Mouse (Mus musculus): Measurements from ENCODE around the gene Col3a1. TPM values are rescaled to one million over a fixed set of nuclear protein-coding genes. Genes with fewer than 3 reads are reported as not detected.

The Col3a1 gene
- polyA plus RNA-seq (2016; fragmentation: Nextera tagmentation; extraction: Ambion mirVana): 682 and 688 TPM in 2 replicates

- Histone ChIP-seq H3K9me3 (replicated peaks) (no peaks in the 10 kb centered on the region), H3K9ac (peak within 1 kb of the TSS; percentile 62; the same call in 1 of the 2 replicates), H3K4me2 (peak within 1 kb of the TSS; percentile 49), H3K4me1 (replicated peaks) (0 out of 2 replicates have a peak, but pooled peaks cover 5% of the 10 kb centered on the region), H3K36me3 (no peaks in the 10 kb centered on the region), H3K27me3 (replicated peaks) (no peaks in the 10 kb centered on the region), H3K4me3 (peak within 1 kb of the TSS; percentile 46), H3K27ac (ENCODE audit: poor library complexity, severe bottlenecking) (peak within 1 kb of the TSS; percentile 92)
- peak; percentile 42; the same call in 1 of the 2 replicates for ATAC-seq (ENCODE audit: insufficient number of reproducible peaks, low FRiP score)
- 36% methylated on average over 4 of the region's 4 CpGs for WGBS
Measured at GRCm38 (mm10) chr1:45311388-45311787, at the start of gene Col3a1. TSS of gene Col3a1 (plus strand) at chr1:45311538.

- Histone ChIP-seq H3K27me3 (replicated peaks) (no peaks in the 10 kb centered on the region), H3K4me3 (no peak overlapping the region), H3K4me1 (replicated peaks) (no peaks in the 10 kb centered on the region), H3K36me3 (no peaks in the 10 kb centered on the region), H3K4me2 (no peak overlapping the region), H3K9ac (no peak overlapping the region), H3K9me3 (replicated peaks) (0 out of 2 replicates have a peak, but pooled peaks cover 5% of the 10 kb centered on the region), H3K27ac (ENCODE audit: poor library complexity, severe bottlenecking) (no peak overlapping the region)
- ATAC-seq (ENCODE audit: insufficient number of reproducible peaks, low FRiP score): no peak
Measured at GRCm38 (mm10) chr1:45269421-45269820, 41.9 kb upstream of the Col3a1 start.

- Histone ChIP-seq H3K36me3 (no peaks in the 10 kb centered on the region), H3K4me3 (no peak overlapping the region), H3K27me3 (replicated peaks) (no peaks in the 10 kb centered on the region), H3K4me2 (no peak overlapping the region), H3K4me1 (replicated peaks) (no peaks in the 10 kb centered on the region), H3K27ac (ENCODE audit: poor library complexity, severe bottlenecking) (no peak overlapping the region), H3K9ac (no peak overlapping the region), H3K9me3 (replicated peaks) (0 out of 2 replicates have a peak, but pooled peaks cover 3% of the 10 kb centered on the region)
- no peak for ATAC-seq (ENCODE audit: insufficient number of reproducible peaks, low FRiP score)
- WGBS: 31% methylated on average over 2 of the region's 2 CpGs
Measured at GRCm38 (mm10) chr1:45276006-45276539, 35.3 kb upstream of the Col3a1 start.

- H3K9ac ChIP-seq: no peak overlapping the region
- WGBS: 74% methylated on average over 1 of the region's 1 CpGs
- H3K4me1 ChIP-seq (replicated peaks): no peaks in the 10 kb centered on the region
- no peak overlapping the region for H3K4me3 ChIP-seq
- H3K27me3 ChIP-seq (replicated peaks): no peaks in the 10 kb centered on the region
- H3K9me3 ChIP-seq (replicated peaks): no peaks in the 10 kb centered on the region
- no peaks in the 10 kb centered on the region for H3K36me3 ChIP-seq
- no peak overlapping the region for H3K27ac ChIP-seq (ENCODE audit: poor library complexity, severe bottlenecking)
- ATAC-seq (ENCODE audit: insufficient number of reproducible peaks, low FRiP score): no peak
- no peak overlapping the region for H3K4me2 ChIP-seq
Measured at GRCm38 (mm10) chr1:45287954-45288353, 23.4 kb upstream of the Col3a1 start.

GRCm38 (mm10) chr1:45290037-45290436 is 21.3 kb upstream of the Col3a1 start:
- WGBS: 63% methylated on average over 4 of the region's 4 CpGs
- Histone ChIP-seq H3K9ac (no peak overlapping the region), H3K27me3 (replicated peaks) (no peaks in the 10 kb centered on the region)

GRCm38 (mm10) chr1:45299394-45300119 is 11.8 kb upstream of the Col3a1 start:
- no peaks in the 10 kb centered on the region for H3K27me3 ChIP-seq (replicated peaks)
- ATAC-seq (ENCODE audit: insufficient number of reproducible peaks, low FRiP score): no peak
- H3K4me2 ChIP-seq: no peak overlapping the region
- no peaks in the 10 kb centered on the region for H3K36me3 ChIP-seq
- WGBS: 66% methylated on average over 3 of the region's 3 CpGs
- no peak overlapping the region for H3K27ac ChIP-seq (ENCODE audit: poor library complexity, severe bottlenecking)
- no peaks in the 10 kb centered on the region for H3K9me3 ChIP-seq (replicated peaks)
- no peak overlapping the region for H3K9ac ChIP-seq
- no peak overlapping the region for H3K4me3 ChIP-seq
- H3K4me1 ChIP-seq (replicated peaks): no peaks in the 10 kb centered on the region

More at GRCm38 (mm10) chr1:45290037-45290436, 21.3 kb upstream of the Col3a1 start:
- no peak overlapping the region for H3K4me3 ChIP-seq
- no peak for ATAC-seq (ENCODE audit: insufficient number of reproducible peaks, low FRiP score)
- no peak overlapping the region for H3K27ac ChIP-seq (ENCODE audit: poor library complexity, severe bottlenecking)
- no peaks in the 10 kb centered on the region for H3K9me3 ChIP-seq (replicated peaks)
- H3K4me1 ChIP-seq (replicated peaks): no peaks in the 10 kb centered on the region
- no peak overlapping the region for H3K4me2 ChIP-seq
- no peaks in the 10 kb centered on the region for H3K36me3 ChIP-seq

GRCm38 (mm10) chr1:45304273-45304672 is 7.1 kb upstream of the Col3a1 start:
- no peaks in the 10 kb centered on the region for H3K4me1 ChIP-seq (replicated peaks)
- WGBS: 51% methylated on average over 1 of the region's 1 CpGs
- H3K4me2 ChIP-seq: no peak overlapping the region
- no peak overlapping the region for H3K9ac ChIP-seq
- H3K9me3 ChIP-seq (replicated peaks): 0 out of 2 replicates have a peak, but pooled peaks cover 3% of the 10 kb centered on the region
- H3K4me3 ChIP-seq: no peak overlapping the region
- no peaks in the 10 kb centered on the region for H3K27me3 ChIP-seq (replicated peaks)
- no peak overlapping the region for H3K27ac ChIP-seq (ENCODE audit: poor library complexity, severe bottlenecking)
- H3K36me3 ChIP-seq: no peaks in the 10 kb centered on the region
- ATAC-seq (ENCODE audit: insufficient number of reproducible peaks, low FRiP score): no peak

GRCm38 (mm10) chr1:45309015-45309414 is 2.3 kb upstream of the Col3a1 start:
- Histone ChIP-seq H3K9me3 (replicated peaks) (0 out of 2 replicates have a peak, but pooled peaks cover 3% of the 10 kb centered on the region), H3K36me3 (no peaks in the 10 kb centered on the region), H3K27me3 (replicated peaks) (no peaks in the 10 kb centered on the region), H3K9ac (no peak overlapping the region), H3K4me3 (no peak overlapping the region), H3K4me1 (replicated peaks) (no peaks in the 10 kb centered on the region), H3K4me2 (no peak overlapping the region), H3K27ac (ENCODE audit: poor library complexity, severe bottlenecking) (no peak overlapping the region)
- ATAC-seq (ENCODE audit: insufficient number of reproducible peaks, low FRiP score): no peak
- 53% methylated on average over 2 of the region's 2 CpGs for WGBS

- Histone ChIP-seq H3K36me3 (no peaks in the 10 kb centered on the region), H3K4me3 (peak overlapping the region; percentile 46), H3K9ac (no peak overlapping the region), H3K27ac (ENCODE audit: poor library complexity, severe bottlenecking) (peak overlapping the region; percentile 92; the same call in 1 of the 2 replicates), H3K27me3 (replicated peaks) (no peaks in the 10 kb centered on the region), H3K9me3 (replicated peaks) (no peaks in the 10 kb centered on the region), H3K4me2 (no peak overlapping the region), H3K4me1 (replicated peaks) (0 out of 2 replicates have a peak, but pooled peaks cover 5% of the 10 kb centered on the region)
- no peak for ATAC-seq (ENCODE audit: insufficient number of reproducible peaks, low FRiP score)
Measured at GRCm38 (mm10) chr1:45311962-45312361, 624 bp downstream of the Col3a1 start.

- H3K4me1 ChIP-seq (replicated peaks): 0 out of 2 replicates have a peak, but pooled peaks cover 5% of the 10 kb centered on the region
- H3K9ac ChIP-seq: no peak overlapping the region
- peak overlapping the region; percentile 27; the same call in 1 of the 2 replicates for H3K4me3 ChIP-seq
- peaks cover 3% of the 10 kb centered on the region; the same call in 1 of the 2 replicates for H3K36me3 ChIP-seq
- no peak overlapping the region; the same call in 1 of the 2 replicates for H3K4me2 ChIP-seq
- no peaks in the 10 kb centered on the region for H3K9me3 ChIP-seq (replicated peaks)
- ATAC-seq (ENCODE audit: insufficient number of reproducible peaks, low FRiP score): peak; percentile 68; the same call in 1 of the 2 replicates
- H3K27me3 ChIP-seq (replicated peaks): no peaks in the 10 kb centered on the region
- H3K27ac ChIP-seq (ENCODE audit: poor library complexity, severe bottlenecking): peak overlapping the region; percentile 62
Measured at GRCm38 (mm10) chr1:45312870-45313269, 1.5 kb downstream of the Col3a1 start.

- no peaks in the 10 kb centered on the region for H3K27me3 ChIP-seq (replicated peaks)
- no peak for ATAC-seq (ENCODE audit: insufficient number of reproducible peaks, low FRiP score)
Measured at GRCm38 (mm10) chr1:45313696-45314295, 2.5 kb downstream of the Col3a1 start.

More at GRCm38 (mm10) chr1:45313696-45314295, 2.5 kb downstream of the Col3a1 start:
- H3K4me3 ChIP-seq: peak overlapping the region; percentile 27
- H3K4me2 ChIP-seq: peak overlapping the region; percentile 55
- 11% methylated on average over 7 of the region's 11 CpGs for WGBS
- peak overlapping the region; percentile 71 for H3K27ac ChIP-seq (ENCODE audit: poor library complexity, severe bottlenecking)
- 0 out of 2 replicates have a peak, but pooled peaks cover 5% of the 10 kb centered on the region for H3K4me1 ChIP-seq (replicated peaks)
- peak overlapping the region; percentile 45; the same call in 1 of the 2 replicates for H3K9ac ChIP-seq
- no peaks in the 10 kb centered on the region for H3K9me3 ChIP-seq (replicated peaks)
- H3K36me3 ChIP-seq: peaks cover 3% of the 10 kb centered on the region; the same call in 1 of the 2 replicates

Data from heart, embryonic 12.5 days (tissue).